Mouse (Mus musculus) adrenal gland, adult 18-20 months (tissue): Measurements from ENCODE around the gene Susd1. TPM values are rescaled to one million over a fixed set of nuclear protein-coding genes. Genes with fewer than 3 reads are reported as not detected.

Source experiments
- DNase-seq, 2 experiments: peaks; one replicate each; pipeline ENCODE4 v3.0.0; 2021 to 2022; ENCODE audit warnings: low spot score in 2 of 2
- total RNA-seq, 2 experiments: library from RNA; stranded (reverse); gene quantifications; 1 replicate in 1 of 2; 2 replicates in 1 of 2; pipeline ENCODE4 v1.2.3; 2021

Susd1 gene
- total RNA-seq, 2 experiments from 2014 or later, result 3.8 to 4.7 TPM

- DNase-seq, result peak in 1 of 2 experiments; percentile 21
These were observed 88.8 kb downstream of the Susd1 start for GRCm38 (mm10) chr4:59349425-59350185.

GRCm38 (mm10) chr4:59340714-59341113, 97.7 kb downstream of the Susd1 start:
- DNase-seq, result peak; percentile 92 to 95

- DNase-seq, result peak in 1 of 2 experiments; percentile 11
These were observed 98.4 kb downstream of the Susd1 start for GRCm38 (mm10) chr4:59340046-59340445.

- DNase-seq, result peak in 1 of 2 experiments; percentile 7
These were observed 99.4 kb downstream of the Susd1 start for GRCm38 (mm10) chr4:59338896-59339535.

GRCm38 (mm10) chr4:59337533-59337885, 100.9 kb downstream of the Susd1 start:
- DNase-seq, result peak in 1 of 2 experiments; percentile 13

- DNase-seq, result peak in 1 of 2 experiments; percentile 12
These were observed 101.4 kb downstream of the Susd1 start for GRCm38 (mm10) chr4:59336846-59337532.

GRCm38 (mm10) chr4:59336439-59336809, 102.0 kb downstream of the Susd1 start:
- peak in 1 of 2 experiments; percentile 13 for DNase-seq

- DNase-seq, result peak in 1 of 2 experiments; percentile 40
These were observed 102.6 kb downstream of the Susd1 start for GRCm38 (mm10) chr4:59335616-59336438.

GRCm38 (mm10) chr4:59335101-59335500, 103.3 kb downstream of the Susd1 start:
- peak in 1 of 2 experiments; percentile 5 for DNase-seq

- DNase-seq, result no peak
These were observed 104.2 kb downstream of the Susd1 start for GRCm38 (mm10) chr4:59334236-59334635.

GRCm38 (mm10) chr4:59333424-59333895, 105.0 kb downstream of the Susd1 start:
- DNase-seq, result no peak

- no peak for DNase-seq
These were observed 105.6 kb downstream of the Susd1 start for GRCm38 (mm10) chr4:59332691-59333423.

GRCm38 (mm10) chr4:59332089-59332488, 106.3 kb downstream of the Susd1 start:
- DNase-seq, result no peak

GRCm38 (mm10) chr4:59331633-59332032, 106.8 kb downstream of the Susd1 start:
- peak; percentile 71 to 75 for DNase-seq

GRCm38 (mm10) chr4:59330961-59331604, 107.3 kb downstream of the Susd1 start:
- DNase-seq, result no peak

GRCm38 (mm10) chr4:59329461-59330304, 108.8 kb downstream of the Susd1 start:
- peak in 1 of 2 experiments; percentile 35 for DNase-seq

GRCm38 (mm10) chr4:59328821-59329220, 109.6 kb downstream of the Susd1 start:
- DNase-seq, result no peak

- DNase-seq, result no peak
These were observed 110.4 kb downstream of the Susd1 start for GRCm38 (mm10) chr4:59327986-59328385.
